Mouse (Mus musculus) intestine, postnatal 0 days (tissue): ENCODE data around the gene 4930407I10Rik. TPM values are rescaled to one million over a fixed set of nuclear protein-coding genes. Genes with fewer than 3 reads are reported as not detected.

Experiments used
- ATAC-seq: fragments of 200-750 bp; cut with Nextera tagmentation; 2 replicates; pipeline ENCODE4 v1.8.0; 2017; ENCODE audit warnings: mild to moderate bottlenecking, moderate TSS enrichment, moderate library complexity
- H3K27ac ChIP-seq: fragments of 300-500 bp; sonication (generic); 2 replicates; pipeline ENCODE4 v1.5.1; 2014; ENCODE audit warnings: mild to moderate bottlenecking, low read depth, low read length, moderate library complexity
- H3K27me3 ChIP-seq: fragments of 300-500 bp; sonication (generic); replicated peaks from 2 replicates; pipeline ENCODE4 v1.6.1; 2014; ENCODE audit warnings: low read length, mixed read lengths; ENCODE audit not compliant: control insufficient read depth, insufficient read depth
- H3K36me3 ChIP-seq: fragments of 300-500 bp; sonication (generic); 2 replicates; pipeline ENCODE4 v1.6.1; 2014; ENCODE audit warnings: mild to moderate bottlenecking, moderate library complexity; ENCODE audit not compliant: control insufficient read depth, insufficient read depth
- H3K4me1 ChIP-seq: fragments of 300-500 bp; sonication (generic); replicated peaks from 2 replicates; pipeline ENCODE4 v1.6.1; 2014; ENCODE audit warnings: antibody characterized with exemption, low read length, mixed read lengths; ENCODE audit not compliant: control insufficient read depth, insufficient read depth
- H3K4me2 ChIP-seq: fragments of 300-500 bp; sonication (generic); replicated peaks from 2 replicates; pipeline ENCODE4 v1.6.1; 2014; ENCODE audit warnings: low read depth, mild to moderate bottlenecking, moderate library complexity
- H3K4me3 ChIP-seq: fragments of 300-500 bp; sonication (generic); 2 replicates; pipeline ENCODE4 v1.5.1; 2014; ENCODE audit warnings: low read depth, low read length
- H3K9ac ChIP-seq: fragments of 300-500 bp; sonication (generic); 2 replicates; pipeline ENCODE4 v1.6.1; 2014; ENCODE audit warnings: mild to moderate bottlenecking, low read depth, low read length
- H3K9me3 ChIP-seq: fragments of 300-500 bp; sonication (generic); 2 replicates; pipeline ENCODE4 v1.6.1; 2016; ENCODE audit warnings: mixed run types; ENCODE audit not compliant: control insufficient read depth
- CTCF ChIP-seq: sonication (generic); IDR thresholded peaks from 2 replicates; pipeline ENCODE4 v1.5.1; 2016; ENCODE audit warnings: low read depth, mild to moderate bottlenecking, control low read depth, antibody characterized with exemption, moderate library complexity
- WGBS: fragments of 180-500 bp; shearing (Covaris S2); extraction: QIAGEN DNeasy Blood & Tissue Kit; methylation state at CpG from one replicate; pipeline ENCODE4 v1.1.7; 2014; 5-methylcytosine and 5-hydroxymethylcytosine counted together
- polyA plus RNA-seq: library from polyadenylated mRNA; unstranded; fragments of >200 nt; fragmentation: Nextera tagmentation; extraction: Ambion mirVana; gene quantifications from 2 replicates; pipeline ENCODE4 v1.2.1, GENCODE M21; 2015

Gene 4930407I10Rik
- polyA plus RNA-seq, 1 experiment from 2014 or later, result not detected

DNA sequence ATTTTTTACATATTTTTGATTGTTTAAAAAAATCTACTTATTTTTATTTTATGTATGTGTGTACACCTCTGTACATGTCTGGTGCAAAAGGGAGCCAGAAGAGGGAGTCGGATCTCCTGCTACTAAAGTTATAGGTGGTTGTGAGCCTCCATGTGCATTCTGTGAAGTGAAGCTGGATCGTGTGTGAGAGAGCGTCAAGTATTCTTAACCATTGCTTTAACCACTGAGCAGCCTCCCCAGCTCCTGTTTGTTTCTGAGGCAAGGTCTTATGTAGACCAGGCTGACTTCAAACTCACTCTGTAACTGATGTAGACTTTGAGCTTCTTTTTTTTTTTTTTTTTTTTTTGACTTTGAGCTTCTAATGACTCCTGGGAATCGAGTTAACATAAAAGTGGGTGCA is 41.5 kb upstream of the 4930407I10Rik start:
- TF ChIP-seq CTCF, result 0 out of 2 replicates have a peak, but pooled peaks have one; percentile 4
- no peak overlapping the region for H3K9ac ChIP-seq
- no peak overlapping the region for H3K4me2 ChIP-seq
- no peak overlapping the region for H3K27ac ChIP-seq
- peaks cover under 1% of the 10 kb centered on the region; the same call in 1 of the 2 replicates for H3K36me3 ChIP-seq
- no peak for ATAC-seq
- 61% methylated on average over 4 of the region's 4 CpGs for WGBS
- H3K9me3 ChIP-seq, result no peaks in the 10 kb centered on the region
- H3K4me3 ChIP-seq, result no peak overlapping the region
- no peaks in the 10 kb centered on the region for H3K27me3 ChIP-seq
- no peaks in the 10 kb centered on the region for H3K4me1 ChIP-seq

DNA sequence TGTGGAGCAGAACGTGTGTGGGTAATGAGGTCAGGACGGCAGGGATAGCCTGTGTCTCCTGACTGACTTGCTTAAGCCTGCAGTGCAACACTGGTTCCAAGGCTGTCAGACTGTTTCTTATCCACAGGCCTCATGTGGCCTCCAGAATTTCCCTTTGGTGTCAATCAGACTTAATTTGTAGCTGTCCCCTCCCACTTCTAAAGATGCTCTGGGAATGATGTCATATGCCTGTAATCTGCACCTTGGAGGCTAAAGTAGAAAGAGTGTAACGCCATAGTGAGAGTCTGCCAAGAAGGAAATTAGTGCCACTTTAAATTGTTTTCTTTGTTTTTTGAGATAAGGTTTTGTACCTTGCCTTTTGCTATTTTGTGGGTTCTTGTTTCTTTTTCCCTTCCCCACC is 39.7 kb upstream of the 4930407I10Rik start:
- no peak for ATAC-seq
- 72% methylated on average over 3 of the region's 3 CpGs for WGBS
- no peak overlapping the region for H3K4me3 ChIP-seq
- no peak overlapping the region for H3K27ac ChIP-seq
- no peaks in the 10 kb centered on the region for H3K9me3 ChIP-seq
- no peak overlapping the region for H3K9ac ChIP-seq
- no peak overlapping the region for H3K4me2 ChIP-seq
- no peaks in the 10 kb centered on the region for H3K27me3 ChIP-seq
- no peak for TF ChIP-seq CTCF
- no peaks in the 10 kb centered on the region for H3K4me1 ChIP-seq
- peaks cover 14% of the 10 kb centered on the region; the same call in 1 of the 2 replicates for H3K36me3 ChIP-seq

DNA sequence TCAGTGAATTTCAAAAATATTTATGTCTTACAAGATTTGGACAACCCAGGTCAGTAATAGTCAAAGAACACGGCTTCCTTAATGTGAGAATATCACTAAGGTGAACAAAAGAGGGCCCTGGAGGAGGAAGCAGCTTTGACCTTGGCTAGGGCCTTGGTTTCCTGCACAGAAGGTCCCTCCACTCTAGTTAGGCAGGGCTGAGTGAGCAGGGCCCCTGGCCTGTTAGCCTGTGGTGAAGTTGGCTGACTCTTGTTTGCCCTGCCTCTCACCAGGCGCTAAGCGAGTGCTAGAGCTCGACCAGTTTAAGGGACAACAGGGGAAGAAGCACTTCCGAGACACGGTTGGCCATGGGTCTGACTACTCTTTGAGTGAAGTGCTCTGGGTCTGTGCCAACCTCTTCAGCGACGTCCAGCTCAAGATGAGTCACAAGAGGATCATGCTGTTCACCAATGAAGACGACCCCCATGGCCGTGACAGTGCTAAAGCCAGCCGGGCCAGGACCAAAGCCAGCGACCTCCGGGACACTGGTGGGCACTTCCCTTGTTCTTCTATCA is 36.3 kb upstream of the 4930407I10Rik start:
- no peak overlapping the region for H3K4me2 ChIP-seq
- no peak overlapping the region for H3K27ac ChIP-seq
- H3K36me3 ChIP-seq, result peaks cover 44% of the 10 kb centered on the region
- H3K9ac ChIP-seq, result no peak overlapping the region
- no peak for TF ChIP-seq CTCF
- H3K9me3 ChIP-seq, result no peaks in the 10 kb centered on the region
- H3K4me1 ChIP-seq, result no peaks in the 10 kb centered on the region
- H3K4me3 ChIP-seq, result no peak overlapping the region
- H3K27me3 ChIP-seq, result no peaks in the 10 kb centered on the region
- no peak for ATAC-seq
- 79% methylated on average over 13 of the region's 13 CpGs for WGBS

DNA sequence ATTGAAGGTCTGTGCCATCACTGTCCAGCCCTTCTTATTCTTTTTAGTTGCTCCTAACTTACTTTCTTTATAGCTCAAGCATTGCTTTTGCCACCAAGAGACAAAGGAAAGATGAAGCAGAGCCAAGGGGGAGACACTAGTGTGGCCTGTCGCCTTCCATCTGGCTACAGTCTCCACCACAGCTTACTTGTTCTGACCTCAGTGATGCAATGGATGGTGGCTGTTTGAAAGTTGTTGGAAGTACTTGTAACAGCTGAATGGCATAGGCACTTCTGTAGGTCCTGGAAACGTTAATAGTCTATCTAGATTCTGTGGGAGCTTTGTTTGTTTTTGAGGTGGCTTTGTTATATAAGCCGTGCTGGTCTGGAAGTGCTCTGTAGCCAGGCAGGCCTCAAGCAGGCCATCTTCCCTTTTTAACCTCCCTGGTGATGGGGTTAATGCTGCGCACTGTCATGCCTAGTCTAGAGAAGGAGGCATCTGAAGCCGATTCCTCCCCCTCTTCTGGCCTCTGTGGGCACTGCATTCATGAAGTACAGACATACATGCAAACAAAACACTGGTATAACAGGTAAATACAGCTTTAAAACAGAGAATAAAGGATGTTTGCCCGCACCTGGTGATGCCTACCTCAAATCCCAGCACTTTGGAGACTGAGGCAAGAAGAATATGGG is 34.9 kb upstream of the 4930407I10Rik start:
- Histone ChIP-seq H3K9ac (no peak overlapping the region), H3K4me3 (no peak overlapping the region), H3K36me3 (peaks cover 55% of the 10 kb centered on the region), H3K4me1 (no peaks in the 10 kb centered on the region), H3K27ac (no peak overlapping the region), H3K4me2 (no peak overlapping the region), H3K9me3 (no peaks in the 10 kb centered on the region), H3K27me3 (no peaks in the 10 kb centered on the region)
- no peak for ATAC-seq
- 86% methylated on average over 6 of the region's 6 CpGs for WGBS
- no peak; the same call in 1 of the 2 replicates for TF ChIP-seq CTCF

DNA sequence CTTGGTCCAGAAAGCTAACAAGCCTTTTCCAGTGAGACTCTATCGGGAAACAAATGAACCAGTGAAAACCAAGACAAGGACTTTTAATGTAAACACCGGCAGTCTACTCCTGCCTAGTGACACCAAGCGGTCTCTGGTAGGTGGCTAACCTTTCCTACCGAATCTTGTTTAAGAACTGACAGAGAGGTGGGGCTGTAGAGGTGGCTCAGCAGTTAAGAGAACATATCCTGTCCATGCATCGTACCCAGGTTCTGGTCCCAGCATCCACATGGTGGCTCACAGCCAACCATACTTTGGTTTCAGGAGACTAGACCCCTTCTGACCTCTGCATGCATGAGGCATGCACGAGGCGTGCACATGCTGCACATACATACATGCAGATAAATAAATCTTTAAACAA is 31.7 kb upstream of the 4930407I10Rik start:
- H3K9ac ChIP-seq, result no peak overlapping the region
- peaks cover 79% of the 10 kb centered on the region for H3K36me3 ChIP-seq
- H3K27ac ChIP-seq, result no peak overlapping the region

DNA sequence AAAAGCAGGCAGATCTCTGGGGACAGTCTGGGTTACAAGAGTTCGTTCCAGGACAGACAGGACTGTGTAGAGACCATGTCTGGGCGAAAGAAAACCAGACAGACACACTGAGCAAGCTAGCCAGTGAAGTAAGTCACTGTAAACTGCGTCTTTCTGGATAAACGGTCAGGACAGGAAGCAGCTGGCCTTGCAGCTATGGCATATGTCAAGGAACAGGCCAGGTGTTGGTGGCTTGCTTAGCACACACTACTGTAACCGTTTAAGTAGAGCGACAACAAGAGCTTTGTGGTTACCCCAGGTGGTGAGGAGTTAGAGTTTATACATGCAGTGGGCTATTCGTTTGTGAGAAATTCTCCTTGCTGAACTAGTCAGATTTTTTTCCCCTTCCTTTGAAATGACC is 31.2 kb upstream of the 4930407I10Rik start:
- no peak for ATAC-seq
- Histone ChIP-seq H3K36me3 (peaks cover 78% of the 10 kb centered on the region), H3K9ac (no peak overlapping the region), H3K4me1 (no peaks in the 10 kb centered on the region), H3K9me3 (no peaks in the 10 kb centered on the region), H3K27me3 (no peaks in the 10 kb centered on the region), H3K4me3 (no peak overlapping the region), H3K27ac (no peak overlapping the region), H3K4me2 (no peak overlapping the region)
- 76% methylated on average over 7 of the region's 7 CpGs for WGBS
- TF ChIP-seq CTCF, result no peak

More for the DNA sequence above, 31.7 kb upstream of the 4930407I10Rik start:
- H3K9me3 ChIP-seq, result no peaks in the 10 kb centered on the region
- 86% methylated on average over 7 of the region's 7 CpGs for WGBS
- H3K4me2 ChIP-seq, result no peak overlapping the region
- ATAC-seq, result no peak
- no peaks in the 10 kb centered on the region for H3K4me1 ChIP-seq
- no peak for TF ChIP-seq CTCF
- H3K27me3 ChIP-seq, result no peaks in the 10 kb centered on the region
- H3K4me3 ChIP-seq, result no peak overlapping the region
